Mouse (Mus musculus) forebrain, embryonic 15.5 days (tissue): ENCODE data around the gene Serpinb1a. TPM values are rescaled to one million over a fixed set of nuclear protein-coding genes. Genes with fewer than 3 reads are reported as not detected.
"Not testable (repeated sequence)": the region's sequence is repeated elsewhere in the genome, so short reads cannot be mapped to it uniquely, and the experiment has no call there.

Experiments used
- ATAC-seq: fragments of 200-750 bp; cut with Nextera tagmentation; replicated peaks from 2 replicates; pipeline ENCODE4 v1.8.0; 2017; ENCODE audit warnings: mild to moderate bottlenecking, moderate TSS enrichment, moderate library complexity
- H3K27ac ChIP-seq: fragments of 300-500 bp; sonication (generic); replicated peaks from 2 replicates; pipeline ENCODE4 v1.5.1; 2015; ENCODE audit warnings: mild to moderate bottlenecking, inconsistent platforms
- H3K27me3 ChIP-seq: fragments of 300-500 bp; sonication (generic); 2 replicates; pipeline ENCODE4 v1.6.1; 2015; ENCODE audit warnings: inconsistent platforms
- H3K36me3 ChIP-seq: fragments of 300-500 bp; sonication (generic); 2 replicates; pipeline ENCODE4 v1.6.1; 2015; ENCODE audit warnings: mild to moderate bottlenecking, inconsistent platforms
- H3K4me1 ChIP-seq: fragments of 300-500 bp; sonication (generic); 2 replicates; pipeline ENCODE4 v1.6.1; 2015; ENCODE audit warnings: inconsistent platforms
- H3K4me2 ChIP-seq: fragments of 300-500 bp; sonication (generic); replicated peaks from 2 replicates; pipeline ENCODE4 v1.6.1; 2015; ENCODE audit warnings: mild to moderate bottlenecking, inconsistent platforms
- H3K4me3 ChIP-seq: fragments of 300-500 bp; sonication (generic); 2 replicates; pipeline ENCODE4 v1.5.1; 2015; ENCODE audit warnings: mild to moderate bottlenecking, inconsistent platforms
- H3K9ac ChIP-seq: fragments of 300-500 bp; sonication (generic); replicated peaks from 2 replicates; pipeline ENCODE4 v1.6.1; 2015; ENCODE audit warnings: mild to moderate bottlenecking, inconsistent platforms
- H3K9me3 ChIP-seq: fragments of 300-500 bp; sonication (generic); 2 replicates; pipeline ENCODE4 v1.6.1; 2016; ENCODE audit warnings: inconsistent platforms
- WGBS: fragments of 180-500 bp; shearing (Covaris S2); methylation state at CpG from one replicate; pipeline ENCODE4 v1.1.7; 2015; ENCODE audit warnings: mixed read lengths; 5-methylcytosine and 5-hydroxymethylcytosine counted together
- polyA plus RNA-seq: library from polyadenylated mRNA; unstranded; fragments of >200 nt; fragmentation: Nextera tagmentation; extraction: Ambion mirVana; gene quantifications from 2 replicates; pipeline ENCODE4 v1.2.1, GENCODE M21; 2015

Gene Serpinb1a
- polyA plus RNA-seq = 0.67 and 1.6 TPM in 2 replicates

- no peaks in the 10 kb centered on the region for H3K9me3 ChIP-seq
- no peak within 1 kb of the TSS for H3K4me3 ChIP-seq
- H3K4me1 ChIP-seq = no peaks in the 10 kb centered on the region
- no peaks in the 10 kb centered on the region for H3K27me3 ChIP-seq
- H3K9ac ChIP-seq = no peak within 1 kb of the TSS
- 71% methylated on average over 10 of the region's 10 CpGs for WGBS
- ATAC-seq = no peak
- H3K36me3 ChIP-seq = no peaks in the 10 kb centered on the region
- H3K27ac ChIP-seq = no peak within 1 kb of the TSS
- H3K4me2 ChIP-seq = no peak within 1 kb of the TSS
Measured at GRCm38 (mm10) chr13:32850668-32851404, at the start of gene Serpinb1a. Gene Serpinb1a (minus strand): TSS chr13:32851185.

- Histone ChIP-seq H3K4me1 (no peaks in the 10 kb centered on the region), H3K4me3 (no peak overlapping the region), H3K4me2 (no peak overlapping the region), H3K27me3 (no peaks in the 10 kb centered on the region), H3K9me3 (no peaks in the 10 kb centered on the region), H3K9ac (no peak overlapping the region), H3K36me3 (no peaks in the 10 kb centered on the region), H3K27ac (no peak overlapping the region)
- ATAC-seq = no peak
- WGBS = 18% methylated on average over 2 of the region's 2 CpGs
Measured at GRCm38 (mm10) chr13:32900639-32901038, 49.7 kb upstream of the Serpinb1a start.

DNA sequence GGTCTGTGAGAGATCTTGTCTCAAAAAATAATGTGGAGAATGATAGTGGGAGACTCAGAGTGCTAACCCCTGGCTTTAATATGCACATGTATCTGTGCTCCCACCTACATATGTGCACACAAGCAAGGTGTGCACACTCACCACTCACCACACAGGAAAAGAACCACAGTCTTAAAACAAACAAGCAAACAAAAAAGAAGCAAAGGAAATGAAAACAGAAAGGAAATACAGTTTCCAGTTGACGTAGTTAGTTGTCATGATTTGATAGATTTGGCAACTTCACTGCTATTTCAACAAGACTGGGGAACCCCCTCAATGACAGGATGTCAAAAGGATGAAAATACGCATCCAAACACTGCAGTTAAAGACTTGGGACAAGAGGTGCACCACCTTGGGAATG, 48.1 kb upstream of the Serpinb1a start:
- H3K27me3 ChIP-seq, H3K36me3 ChIP-seq, H3K9me3 ChIP-seq, H3K4me3 ChIP-seq, H3K4me2 ChIP-seq, ATAC-seq, H3K4me1 ChIP-seq, H3K9ac ChIP-seq, H3K27ac ChIP-seq: not testable (repeated sequence)
- WGBS = 94% methylated on average over 2 of the region's 2 CpGs

GRCm38 (mm10) chr13:32898111-32898510, 47.1 kb upstream of the Serpinb1a start, which contains the start of gene Serpinb1c:
Gene Serpinb1c (minus strand): TSS chr13:32898211.
- H3K4me1 ChIP-seq = no peaks in the 10 kb centered on the region
- no peak within 1 kb of the TSS for H3K4me2 ChIP-seq
- H3K27ac ChIP-seq = no peak within 1 kb of the TSS
- 93% methylated on average over 2 of the region's 2 CpGs for WGBS
- H3K9ac ChIP-seq = no peak within 1 kb of the TSS
- no peak within 1 kb of the TSS for H3K4me3 ChIP-seq
- H3K9me3 ChIP-seq = no peaks in the 10 kb centered on the region
- H3K36me3 ChIP-seq = no peaks in the 10 kb centered on the region
- H3K27me3 ChIP-seq = no peaks in the 10 kb centered on the region
- no peak for ATAC-seq

- no peaks in the 10 kb centered on the region for H3K9me3 ChIP-seq
- WGBS = 78% methylated on average over 4 of the region's 4 CpGs
- H3K36me3 ChIP-seq = no peaks in the 10 kb centered on the region
- no peaks in the 10 kb centered on the region for H3K4me1 ChIP-seq
- no peak overlapping the region for H3K9ac ChIP-seq
- H3K27ac ChIP-seq = no peak overlapping the region
- no peak overlapping the region for H3K4me3 ChIP-seq
- ATAC-seq = no peak
- H3K27me3 ChIP-seq = no peaks in the 10 kb centered on the region
- no peak overlapping the region for H3K4me2 ChIP-seq
Measured at GRCm38 (mm10) chr13:32896931-32897330, 45.9 kb upstream of the Serpinb1a start.

DNA sequence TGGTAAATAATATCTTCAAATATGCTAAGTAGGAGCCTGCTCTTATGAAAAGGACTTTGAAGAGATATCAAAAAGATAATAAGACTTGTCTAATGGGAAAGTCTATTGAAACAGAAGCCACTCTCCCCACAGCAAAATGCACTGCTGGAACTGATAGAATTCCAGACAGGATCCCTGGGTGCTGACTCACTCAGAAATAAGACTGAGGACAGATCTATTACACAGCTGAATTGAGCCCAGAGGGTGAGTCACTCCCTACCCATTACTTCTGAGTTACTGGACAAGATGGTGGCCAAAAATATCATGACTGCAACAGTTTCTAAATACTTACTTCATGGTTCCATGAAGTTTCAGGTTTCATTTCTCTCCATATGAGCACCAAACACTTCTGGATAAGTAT, 33.8 kb upstream of the Serpinb1a start:
- Histone ChIP-seq H3K27ac (no peak overlapping the region), H3K4me3 (no peak overlapping the region), H3K36me3 (no peaks in the 10 kb centered on the region), H3K27me3 (no peaks in the 10 kb centered on the region), H3K9ac (no peak overlapping the region), H3K4me1 (no peaks in the 10 kb centered on the region), H3K4me2 (no peak overlapping the region), H3K9me3 (no peaks in the 10 kb centered on the region)
- no peak for ATAC-seq

- Histone ChIP-seq H3K4me1 (no peaks in the 10 kb centered on the region), H3K27me3 (no peaks in the 10 kb centered on the region), H3K27ac (no peak overlapping the region), H3K9me3 (no peaks in the 10 kb centered on the region), H3K36me3 (no peaks in the 10 kb centered on the region), H3K4me2 (no peak overlapping the region), H3K4me3 (no peak overlapping the region), H3K9ac (no peak overlapping the region)
- no peak for ATAC-seq
- WGBS = 74% methylated on average over 1 of the region's 1 CpGs
Measured at GRCm38 (mm10) chr13:32873862-32874261, 22.9 kb upstream of the Serpinb1a start.

DNA sequence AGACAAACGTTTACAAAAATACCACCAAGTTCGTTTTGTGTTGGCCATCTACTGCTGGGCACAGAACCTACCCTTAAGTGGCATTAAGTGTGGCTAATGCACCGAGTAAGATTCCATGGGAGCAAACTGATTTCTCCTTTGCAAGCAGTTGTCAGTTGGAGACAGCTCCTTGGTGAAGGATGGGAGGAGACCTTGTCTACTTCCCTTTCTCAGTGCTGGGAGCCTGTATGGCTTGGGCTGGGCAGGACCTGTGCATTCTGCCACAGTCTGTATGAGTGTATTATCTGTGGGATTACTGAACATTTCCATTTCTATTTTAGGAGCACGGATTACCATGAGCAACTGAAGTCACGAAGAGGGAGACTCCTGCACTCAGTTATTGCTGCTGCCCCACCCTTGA, 17.9 kb upstream of the Serpinb1a start:
- no peak overlapping the region for H3K4me3 ChIP-seq
- no peak overlapping the region for H3K9ac ChIP-seq

GRCm38 (mm10) chr13:32868233-32868632, 17.2 kb upstream of the Serpinb1a start:
- not testable (repeated sequence) for H3K27ac ChIP-seq, H3K9ac ChIP-seq, H3K4me1 ChIP-seq, H3K4me2 ChIP-seq, H3K4me3 ChIP-seq, H3K36me3 ChIP-seq, ATAC-seq, H3K9me3 ChIP-seq, H3K27me3 ChIP-seq
- WGBS = 89% methylated on average over 4 of the region's 4 CpGs

More for the DNA sequence above, 17.9 kb upstream of the Serpinb1a start:
- Histone ChIP-seq H3K4me2 (no peak overlapping the region), H3K27me3 (no peaks in the 10 kb centered on the region), H3K27ac (no peak overlapping the region), H3K4me1 (no peaks in the 10 kb centered on the region), H3K9me3 (no peaks in the 10 kb centered on the region), H3K36me3 (no peaks in the 10 kb centered on the region)
- 76% methylated on average over 5 of the region's 5 CpGs for WGBS
- no peak for ATAC-seq

- no peaks in the 10 kb centered on the region for H3K4me1 ChIP-seq
- H3K9me3 ChIP-seq = no peaks in the 10 kb centered on the region
- H3K4me2 ChIP-seq = no peak overlapping the region
- H3K9ac ChIP-seq = no peak overlapping the region
- no peak overlapping the region for H3K4me3 ChIP-seq
- H3K27me3 ChIP-seq = no peaks in the 10 kb centered on the region
- H3K36me3 ChIP-seq = no peaks in the 10 kb centered on the region
- 37% methylated on average over 2 of the region's 2 CpGs for WGBS
- H3K27ac ChIP-seq = no peak overlapping the region
- ATAC-seq = no peak
Measured at GRCm38 (mm10) chr13:32867030-32867429, 16.0 kb upstream of the Serpinb1a start.

DNA sequence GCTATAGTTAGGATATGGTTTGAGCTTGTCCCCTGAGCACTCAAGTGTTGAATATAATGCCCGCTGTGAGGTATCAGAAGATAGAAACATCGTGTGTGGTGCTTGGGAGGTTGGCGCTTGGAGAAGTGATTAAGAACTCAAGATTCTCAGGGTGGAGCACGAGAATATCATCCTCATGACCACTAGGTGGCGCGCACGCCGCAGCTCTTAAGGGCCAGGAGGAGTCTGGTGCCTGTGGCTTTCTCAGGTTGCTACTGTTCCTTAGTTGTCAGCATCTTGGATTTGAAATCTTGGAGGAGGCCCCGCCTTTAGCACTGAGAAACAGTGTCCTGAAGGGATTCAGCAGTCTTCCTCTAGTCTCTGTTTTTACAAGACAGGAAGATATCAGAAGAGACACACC, 15.5 kb upstream of the Serpinb1a start:
- peak; percentile 74; the same call in 1 of the 2 replicates for ATAC-seq
- H3K27me3 ChIP-seq = no peaks in the 10 kb centered on the region
- H3K27ac ChIP-seq = no peak overlapping the region
- no peaks in the 10 kb centered on the region for H3K9me3 ChIP-seq
- H3K9ac ChIP-seq = no peak overlapping the region
- WGBS = 8% methylated on average over 9 of the region's 9 CpGs
- no peaks in the 10 kb centered on the region for H3K36me3 ChIP-seq
- no peaks in the 10 kb centered on the region for H3K4me1 ChIP-seq
- no peak overlapping the region for H3K4me2 ChIP-seq
- H3K4me3 ChIP-seq = no peak overlapping the region

- Histone ChIP-seq H3K4me2 (no peak overlapping the region), H3K4me1 (no peaks in the 10 kb centered on the region), H3K27ac (no peak overlapping the region), H3K4me3 (no peak overlapping the region), H3K9me3 (no peaks in the 10 kb centered on the region), H3K36me3 (no peaks in the 10 kb centered on the region), H3K27me3 (no peaks in the 10 kb centered on the region), H3K9ac (no peak overlapping the region)
- no peak for ATAC-seq
- 62% methylated on average over 2 of the region's 2 CpGs for WGBS
Measured at GRCm38 (mm10) chr13:32865591-32865990, 14.6 kb upstream of the Serpinb1a start.

- not testable (repeated sequence) for H3K4me3 ChIP-seq, H3K9me3 ChIP-seq, H3K36me3 ChIP-seq, ATAC-seq, H3K4me2 ChIP-seq, H3K9ac ChIP-seq, H3K4me1 ChIP-seq, H3K27me3 ChIP-seq, H3K27ac ChIP-seq
- WGBS = 86% methylated on average over 3 of the region's 3 CpGs
Measured at GRCm38 (mm10) chr13:32864529-32864928, 13.5 kb upstream of the Serpinb1a start.
